ENCODE assay signal across 11 mouse cellular contexts in the genomic region with DNA sequence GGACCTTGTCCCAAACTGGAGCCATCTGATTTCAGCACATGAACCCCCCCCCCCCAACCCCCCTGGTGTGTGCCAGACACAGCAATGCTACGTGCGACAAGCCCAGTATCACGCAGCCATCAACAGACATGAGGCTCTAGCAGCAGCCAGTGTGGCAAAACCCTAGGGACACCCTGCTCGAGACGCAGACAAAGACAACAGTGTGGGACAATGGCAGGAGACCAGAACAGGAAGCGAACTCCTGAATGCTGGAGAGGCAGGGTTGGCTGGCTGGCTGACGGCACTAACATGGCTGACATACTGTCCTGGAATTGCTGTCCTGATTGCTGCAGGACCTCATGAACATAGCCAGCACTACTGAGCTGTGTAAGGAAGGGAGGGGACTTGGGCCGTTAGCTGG. TPM values are rescaled to one million over a fixed set of nuclear protein-coding genes. Genes with fewer than 3 reads are reported as not detected.
DNase-seq lines count a peak whose midpoint lies in the region; ATAC-seq lines count a peak whose summit lies in the region.
"Had no signal": no experiment of that assay in that cellular context is flagged by ENCODE, and none has a peak within 500 bp of the region (broad histone marks: within the 10 kb centered on the region; RNA-seq: fewer than 3 reads in every experiment).

No protein-coding gene starts in this region.

- ATAC-seq in liver, embryonic 11.5 days (replicated peaks; ENCODE audit: low FRiP score): no peak
- no peak for ATAC-seq in heart, embryonic 11.5 days (replicated peaks; ENCODE audit: insufficient number of reproducible peaks, low FRiP score, low TSS enrichment)
- no peak for ATAC-seq in liver, embryonic 13.5 days (ENCODE audit: low read depth)
- ATAC-seq in forebrain, embryonic 13.5 days: no peak
- ATAC-seq: forebrain, embryonic 14.5 days had no signal

- peaks cover 41% of the 10 kb centered on the region for H3K4me1 ChIP-seq in liver, embryonic 11.5 days (replicated peaks; ENCODE audit: control insufficient read depth, insufficient read depth, low read length)
- H3K4me1 ChIP-seq in heart, embryonic 11.5 days (ENCODE audit: control insufficient read depth, insufficient read depth, low read length): peaks cover 44% of the 10 kb centered on the region
- H3K4me1 ChIP-seq in liver, embryonic 13.5 days (replicated peaks): peaks cover 61% of the 10 kb centered on the region
- H3K4me1 ChIP-seq in forebrain, embryonic 13.5 days: peaks cover 13% of the 10 kb centered on the region

- H3K27ac ChIP-seq in liver, embryonic 11.5 days (ENCODE audit: low read depth, low read length): peak overlapping the region; percentile 4; the same call in 1 of the 2 replicates
- peak overlapping the region; percentile 22 for H3K27ac ChIP-seq in heart, embryonic 11.5 days (ENCODE audit: low read depth, low read length)
- H3K27ac ChIP-seq in liver, embryonic 13.5 days: 0 out of 2 replicates have a peak overlapping the region, but pooled peaks have one; percentile 74
- no peak overlapping the region for H3K27ac ChIP-seq in forebrain, embryonic 13.5 days
- H3K27ac ChIP-seq: liver, embryonic 14.5 days had no signal

- peaks cover 38% of the 10 kb centered on the region for H3K36me3 ChIP-seq in liver, embryonic 11.5 days (ENCODE audit: control insufficient read depth, insufficient read depth, low read length)
- peaks cover 22% of the 10 kb centered on the region for H3K36me3 ChIP-seq in heart, embryonic 11.5 days (ENCODE audit: control insufficient read depth, insufficient read depth, low read length)
- peaks cover 56% of the 10 kb centered on the region for H3K36me3 ChIP-seq in liver, embryonic 13.5 days
- peaks cover 43% of the 10 kb centered on the region for H3K36me3 ChIP-seq in forebrain, embryonic 13.5 days (ENCODE audit: poor library complexity, severe bottlenecking)

- H3K4me2 ChIP-seq in liver, embryonic 11.5 days: no peak overlapping the region
- H3K4me2 ChIP-seq in heart, embryonic 11.5 days: no peak overlapping the region
- H3K4me2 ChIP-seq in liver, embryonic 13.5 days: no peak overlapping the region
- no peak overlapping the region for H3K4me2 ChIP-seq in forebrain, embryonic 13.5 days

- H3K4me3 ChIP-seq in liver, embryonic 11.5 days (ENCODE audit: low read depth, low read length): no peak overlapping the region
- H3K4me3 ChIP-seq in heart, embryonic 11.5 days (ENCODE audit: low read depth, low read length): no peak overlapping the region
- H3K4me3 ChIP-seq in liver, embryonic 13.5 days (replicated peaks): no peak overlapping the region
- no peak overlapping the region for H3K4me3 ChIP-seq in forebrain, embryonic 13.5 days

- no peaks in the 10 kb centered on the region for H3K9me3 ChIP-seq in liver, embryonic 11.5 days (ENCODE audit: control insufficient read depth, low read length)
- no peaks in the 10 kb centered on the region for H3K9me3 ChIP-seq in heart, embryonic 11.5 days (replicated peaks; ENCODE audit: control insufficient read depth, low read length)
- no peaks in the 10 kb centered on the region for H3K9me3 ChIP-seq in liver, embryonic 13.5 days (replicated peaks)
- H3K9me3 ChIP-seq in forebrain, embryonic 13.5 days (replicated peaks): no peaks in the 10 kb centered on the region

- 85% methylated on average over 8 of the region's 8 CpGs for WGBS in liver, embryonic 11.5 days
- 77% methylated on average over 8 of the region's 8 CpGs for WGBS in heart, embryonic 11.5 days (ENCODE audit: insufficient replicate concordance)
- 84% methylated on average over 8 of the region's 8 CpGs for WGBS in liver, embryonic 13.5 days (ENCODE audit: insufficient replicate concordance)
- WGBS in forebrain, embryonic 13.5 days: 80% methylated on average over 8 of the region's 8 CpGs

- H3K9ac ChIP-seq in liver, embryonic 11.5 days (ENCODE audit: low read depth, low read length): 0 out of 2 replicates have a peak overlapping the region, but pooled peaks have one; percentile 9
- peak overlapping the region; percentile 39; the same call in 1 of the 2 replicates for H3K9ac ChIP-seq in heart, embryonic 11.5 days (ENCODE audit: low read depth, low read length)
- H3K9ac ChIP-seq in liver, embryonic 13.5 days: no peak overlapping the region
- H3K9ac ChIP-seq in forebrain, embryonic 13.5 days: no peak overlapping the region
- H3K9ac ChIP-seq: liver, embryonic 14.5 days had no signal

- no peaks in the 10 kb centered on the region for H3K27me3 ChIP-seq in liver, embryonic 11.5 days (replicated peaks; ENCODE audit: control insufficient read depth, insufficient read depth, low read length)
- H3K27me3 ChIP-seq in heart, embryonic 11.5 days (ENCODE audit: control insufficient read depth, insufficient read depth, low read length): no peaks in the 10 kb centered on the region
- no peaks in the 10 kb centered on the region for H3K27me3 ChIP-seq in liver, embryonic 13.5 days
- H3K27me3 ChIP-seq in forebrain, embryonic 13.5 days: no peaks in the 10 kb centered on the region

- DNase-seq in gastrocnemius, postnatal 25 days: peak; percentile 28
- DNase-seq in gastrocnemius, postnatal 10 days: no peak
- no peak for DNase-seq in liver, embryonic 11.5 days (ENCODE audit: low spot score)
- no peak for DNase-seq in liver
- no peak for DNase-seq in liver, embryonic 13.5 days
- DNase-seq in cerebellum, postnatal 14 days: no peak
- DNase-seq: layer of hippocampus, adult 9-11 months had no signal

RNA-seq across cellular contexts. Expression of a gene that starts 4.4 kb away (rescaled TPM):
- total RNA-seq in gastrocnemius, postnatal 25 days (2021): 10 to 100 TPM; 43.2 to 45.5 TPM
- 10 to 100 TPM; 62.1 to 62.7 TPM for total RNA-seq in gastrocnemius, postnatal 10 days (2021)
- 239 and 256 TPM in 2 replicates for polyA plus RNA-seq in liver, embryonic 11.5 days (2014; fragmentation: Nextera tagmentation; extraction: Ambion mirVana)
- polyA plus RNA-seq in heart, embryonic 11.5 days (2014; fragmentation: Nextera tagmentation; extraction: Ambion mirVana): 160 and 182 TPM in 2 replicates
- 120 and 122 TPM in 2 replicates for polyA plus RNA-seq in liver, embryonic 13.5 days (2015; fragmentation: Nextera tagmentation; extraction: Ambion mirVana)
- polyA plus RNA-seq in forebrain, embryonic 13.5 days (2015; fragmentation: Nextera tagmentation; extraction: Ambion mirVana): 193 and 199 TPM in 2 replicates

RNA-seq across cellular contexts. Expression of a gene that starts 11.8 kb away (rescaled TPM):
- total RNA-seq in gastrocnemius, postnatal 25 days (2021): 100 to 1,000 TPM; 527 to 618 TPM
- 100 to 1,000 TPM; 380 to 398 TPM for total RNA-seq in gastrocnemius, postnatal 10 days (2021)
- polyA plus RNA-seq in liver, embryonic 11.5 days (2014; fragmentation: Nextera tagmentation; extraction: Ambion mirVana): 761 and 762 TPM in 2 replicates
- polyA plus RNA-seq in heart, embryonic 11.5 days (2014; fragmentation: Nextera tagmentation; extraction: Ambion mirVana): 711 and 729 TPM in 2 replicates
- 677 TPM in 2 replicates for polyA plus RNA-seq in liver, embryonic 13.5 days (2015; fragmentation: Nextera tagmentation; extraction: Ambion mirVana)
- 487 and 489 TPM in 2 replicates for polyA plus RNA-seq in forebrain, embryonic 13.5 days (2015; fragmentation: Nextera tagmentation; extraction: Ambion mirVana)

RNA-seq across cellular contexts. Expression of a gene that starts 18.7 kb away (rescaled TPM):
- total RNA-seq in gastrocnemius, postnatal 25 days (2021): 1 to 10 TPM; 1.0 to 2.1 TPM
- 1 to 10 TPM; 2.0 to 3.5 TPM for total RNA-seq in gastrocnemius, postnatal 10 days (2021)
- polyA plus RNA-seq in liver, embryonic 11.5 days (2014; fragmentation: Nextera tagmentation; extraction: Ambion mirVana): 29.0 and 29.4 TPM in 2 replicates
- 6.2 and 7.5 TPM in 2 replicates for polyA plus RNA-seq in heart, embryonic 11.5 days (2014; fragmentation: Nextera tagmentation; extraction: Ambion mirVana)
- polyA plus RNA-seq in liver, embryonic 13.5 days (2015; fragmentation: Nextera tagmentation; extraction: Ambion mirVana): 14.3 and 14.9 TPM in 2 replicates
- polyA plus RNA-seq in forebrain, embryonic 13.5 days (2015; fragmentation: Nextera tagmentation; extraction: Ambion mirVana): 1.2 and 1.3 TPM in 2 replicates

RNA-seq across cellular contexts. Expression of a gene that starts 38.9 kb away (rescaled TPM):
- 1 to 10 TPM; 4.9 to 5.7 TPM for total RNA-seq in gastrocnemius, postnatal 25 days (2021)
- 1 to 10 TPM; 3.2 to 4.2 TPM for total RNA-seq in gastrocnemius, postnatal 10 days (2021)
- 7.7 and 8.6 TPM in 2 replicates for polyA plus RNA-seq in liver, embryonic 11.5 days (2014; fragmentation: Nextera tagmentation; extraction: Ambion mirVana)
- polyA plus RNA-seq in heart, embryonic 11.5 days (2014; fragmentation: Nextera tagmentation; extraction: Ambion mirVana): 2.1 and 2.8 TPM in 2 replicates
- 6.3 and 7.4 TPM in 2 replicates for polyA plus RNA-seq in liver, embryonic 13.5 days (2015; fragmentation: Nextera tagmentation; extraction: Ambion mirVana)
- 3.1 and 3.9 TPM in 2 replicates for polyA plus RNA-seq in forebrain, embryonic 13.5 days (2015; fragmentation: Nextera tagmentation; extraction: Ambion mirVana)

RNA-seq across cellular contexts. Expression of a gene that starts 46.8 kb away (rescaled TPM):
- 1 to 10 TPM; 8.5 to 9.4 TPM for total RNA-seq in gastrocnemius, postnatal 25 days (2021)
- 10 to 100 TPM; 26.1 to 38.6 TPM for total RNA-seq in gastrocnemius, postnatal 10 days (2021)
- 115 and 124 TPM in 2 replicates for polyA plus RNA-seq in liver, embryonic 11.5 days (2014; fragmentation: Nextera tagmentation; extraction: Ambion mirVana)
- polyA plus RNA-seq in heart, embryonic 11.5 days (2014; fragmentation: Nextera tagmentation; extraction: Ambion mirVana): 405 and 420 TPM in 2 replicates
- 45.8 and 49.6 TPM in 2 replicates for polyA plus RNA-seq in liver, embryonic 13.5 days (2015; fragmentation: Nextera tagmentation; extraction: Ambion mirVana)
- polyA plus RNA-seq in forebrain, embryonic 13.5 days (2015; fragmentation: Nextera tagmentation; extraction: Ambion mirVana): 30.0 and 32.2 TPM in 2 replicates

Comparison
In these comparisons a context has a peak if more than half of its experiments do, and no peak if none do; other contexts are left out.
1. H3K9ac ChIP-seq: peak in liver, embryonic 11.5 days (single experiment) and heart, embryonic 11.5 days (single experiment); none in liver, embryonic 13.5 days (single experiment) and forebrain, embryonic 13.5 days (single experiment).